Mouse (Mus musculus) heart, adult 9 months (tissue): ENCODE measurements at regions not wholly inside any gene's neighbourhood (a gene's known extent, or its start where the extent isn't known, plus 50 kb on each side); places are given as distances from the start of the nearest gene placed in this dataset.

Source experiments
- DNase-seq, 2 experiments: peaks; one replicate each; pipeline ENCODE4 v3.0.0; 2022; ENCODE audit warnings: low spot score in 2 of 2

- no peak for DNase-seq
Measured at GRCm38 (mm10) chr1:177667041-177667791, 62.4 kb upstream of the 1700016C15Rik start.

- no peak for DNase-seq
Measured at GRCm38 (mm10) chr1:177670576-177670975, 59.0 kb upstream of the 1700016C15Rik start.

- no peak for DNase-seq
Measured at GRCm38 (mm10) chr1:177676657-177677056, 53.0 kb upstream of the 1700016C15Rik start.

GRCm38 (mm10) chr1:177678832-177679231 is 50.8 kb upstream of the 1700016C15Rik start:
- DNase-seq: no peak
